8 mouse cellular contexts compared by ENCODE assay signal in genomic region chr13:34076561-34077491, GRCm38 (mm10). TPM values are rescaled to one million over a fixed set of nuclear protein-coding genes. Genes with fewer than 3 reads are reported as not detected.
DNase-seq lines count a peak whose midpoint lies in the region; ATAC-seq and TF ChIP-seq lines count a peak whose summit lies in the region.

No protein-coding gene starts in this region.

- DNase-seq in CH12.LX (ENCODE audit: extremely low read depth) (no peak), MN1 (ENCODE audit: low spot score) (peak; percentile 78)
- peak; percentile 56 for DNase-seq in embryo, embryonic 10.5 days (ENCODE audit: low spot score)
- no peak for DNase-seq in heart, embryonic 10.5 days (ENCODE audit: low spot score)
- peak; percentile 32 to 49 for DNase-seq in kidney, postnatal 4 days
- DNase-seq in gastrocnemius, adult 8-10 months (ENCODE audit: low spot score in 2 of 2), result no peak

- dilution Hi-C loops in CH12.LX (cut with MboI; ENCODE audit: extremely low pct_ligation_motif_present, extremely low pct_unique_long_range_greater_than_20kb, low sequenced_read_pairs), result no loop called here

- H3K4me1 ChIP-seq in CH12.LX (ENCODE audit: control insufficient read depth in 1 of 2, insufficient read depth in 2 of 2), result peaks cover 8 to 20% of the 10 kb centered on the region in 2 experiments
- H3K4me1 ChIP-seq in heart, embryonic 10.5 days, result peaks cover 17% of the 10 kb centered on the region
- peaks cover 16% of the 10 kb centered on the region for H3K4me1 ChIP-seq in lung, embryonic 15.5 days
- peaks cover 16% of the 10 kb centered on the region for H3K4me1 ChIP-seq in olfactory bulb, adult 2 months (ENCODE audit: control insufficient read depth, insufficient read depth, low read length)

- TF ChIP-seq EP300 in CH12.LX (IDR thresholded peaks at IDR 0.05; ENCODE audit: low read length), result no peak

- peak overlapping the region; percentile 75 for H3K9ac ChIP-seq in CH12.LX (ENCODE audit: insufficient read depth, low read depth)
- peak overlapping the region; percentile 64; the same call in 1 of the 2 replicates for H3K9ac ChIP-seq in lung, embryonic 15.5 days

- no peak overlapping the region for H3K27ac ChIP-seq in CH12.LX (ENCODE audit: insufficient read depth, low read depth)
- H3K27ac ChIP-seq in heart, embryonic 10.5 days, result 0 out of 2 replicates have a peak overlapping the region, but pooled peaks have one; percentile 4
- peak overlapping the region; percentile 37; the same call in 1 of the 2 replicates for H3K27ac ChIP-seq in lung, embryonic 15.5 days
- peak overlapping the region; percentile 74 for H3K27ac ChIP-seq in olfactory bulb, adult 2 months (ENCODE audit: insufficient read depth, low read depth, low read length)

- TF ChIP-seq CTCF in CH12.LX (conservative IDR thresholded peaks at IDR 0.05 in 1 of 2, IDR thresholded peaks at IDR 0.05 in 1 of 2; ENCODE audit: low read depth in 2 of 2, low read length in 2 of 2), result no peak
- no peak for TF ChIP-seq CTCF in olfactory bulb, adult 2 months (IDR thresholded peaks at IDR 0.05; ENCODE audit: insufficient read depth, low read depth, low read length)

- peak overlapping the region; percentile 86 for H3K4me2 ChIP-seq in CH12.LX (ENCODE audit: insufficient read depth, low read depth, poor library complexity, severe bottlenecking)
- H3K4me2 ChIP-seq in lung, embryonic 15.5 days, result peak overlapping the region; percentile 88

- 55% methylated on average over 20 of the region's 20 CpGs for WGBS in heart, embryonic 10.5 days
- WGBS in lung, embryonic 15.5 days, result 34% methylated on average over 20 of the region's 20 CpGs
- 10% methylated on average over 20 of the region's 20 CpGs for WGBS in olfactory bulb, adult 2 months

- no peaks in the 10 kb centered on the region for H3K79me2 ChIP-seq in CH12.LX (replicated peaks; ENCODE audit: control insufficient read depth, extremely low read depth, insufficient read depth, poor library complexity, severe bottlenecking)

- TF ChIP-seq POLR2A in CH12.LX (IDR thresholded peaks at IDR 0.05; ENCODE audit: low read depth, low read length), result no peak
- no peak for TF ChIP-seq POLR2A in olfactory bulb, adult 2 months (IDR thresholded peaks at IDR 0.05; ENCODE audit: insufficient read depth, low read depth, low read length)

- H3K27me3 ChIP-seq in CH12.LX (replicated peaks), result peaks cover 2% of the 10 kb centered on the region
- H3K27me3 ChIP-seq in heart, embryonic 10.5 days (ENCODE audit: insufficient read depth, poor library complexity, severe bottlenecking), result peaks cover 16% of the 10 kb centered on the region; the same call in 1 of the 2 replicates
- H3K27me3 ChIP-seq in lung, embryonic 15.5 days, result no peaks in the 10 kb centered on the region

- no peak for TF ChIP-seq RAD21 in CH12.LX (IDR thresholded peaks at IDR 0.05; ENCODE audit: low read depth, low read length)

- peak; percentile 48; the same call in 1 of the 2 replicates for ATAC-seq in lung, embryonic 15.5 days (ENCODE audit: borderline replicate concordance, extremely low read depth, low FRiP score, low TSS enrichment)

- H3K4me3 ChIP-seq in CH12.LX (replicated peaks in 1 of 3; ENCODE audit: low read depth in 2 of 3, low read length in 2 of 3, poor library complexity in 1 of 3), result peak overlapping the region in 2 of 3 experiments; percentile 15 to 47
- peak overlapping the region; percentile 81 for H3K4me3 ChIP-seq in heart, embryonic 10.5 days
- H3K4me3 ChIP-seq in lung, embryonic 15.5 days, result peak overlapping the region; percentile 67
- peak overlapping the region; percentile 57 for H3K4me3 ChIP-seq in olfactory bulb, adult 2 months (ENCODE audit: insufficient read depth, low read depth, low read length)

- no peaks in the 10 kb centered on the region for H3K9me3 ChIP-seq in CH12.LX (replicated peaks; ENCODE audit: low read length)
- H3K9me3 ChIP-seq in heart, embryonic 10.5 days, result no peaks in the 10 kb centered on the region
- H3K9me3 ChIP-seq in lung, embryonic 15.5 days, result no peaks in the 10 kb centered on the region

- in situ Hi-C loops in CH12.LX (cut with MboI; ENCODE audit: low pct_ligation_motif_present, low pct_unique_long_range_greater_than_20kb, low sequenced_read_pairs), result no loop called here

- H3K36me3 ChIP-seq in CH12.LX (replicated peaks in 1 of 2; ENCODE audit: control insufficient read depth in 1 of 2, insufficient read depth in 1 of 2, low read length in 1 of 2), result peaks cover 9 to 12% of the 10 kb centered on the region in 2 experiments
- H3K36me3 ChIP-seq in heart, embryonic 10.5 days, result peaks cover 7% of the 10 kb centered on the region; the same call in 1 of the 2 replicates
- H3K36me3 ChIP-seq in lung, embryonic 15.5 days, result 0 out of 2 replicates have a peak, but pooled peaks cover 4% of the 10 kb centered on the region

TF ChIP-seq in CH12.LX, 34 proteins besides CTCF, POLR2A, EP300 and RAD21:
- TF ChIP-seq ZMIZ1 (IDR thresholded peaks at IDR 0.05; ENCODE audit: low read depth, low read length) (no peak), MAX (IDR thresholded peaks at IDR 0.05; ENCODE audit: low read length) (no peak), ETS1 (conservative IDR thresholded peaks at IDR 0.05; ENCODE audit: low read depth, low read length) (no peak), BHLHE40 (IDR thresholded peaks at IDR 0.05; ENCODE audit: low read depth, low read length) (no peak), SMC3 (IDR thresholded peaks at IDR 0.05; ENCODE audit: low read depth, low read length) (no peak), NRF1 (IDR thresholded peaks at IDR 0.05; ENCODE audit: low read depth, low read length) (no peak), KAT2A (IDR thresholded peaks at IDR 0.05; ENCODE audit: insufficient replicate concordance, low read length) (no peak), TCF12 (IDR thresholded peaks at IDR 0.05; ENCODE audit: low read depth, low read length) (no peak), E2F4 (IDR thresholded peaks at IDR 0.05; ENCODE audit: insufficient replicate concordance, low read depth, low read length) (no peak), JUN (IDR thresholded peaks at IDR 0.05; ENCODE audit: insufficient read depth, low read depth, low read length) (no peak), PAX5 (IDR thresholded peaks at IDR 0.05; ENCODE audit: low read length) (no peak), ZC3H11A (IDR thresholded peaks at IDR 0.05; ENCODE audit: low read depth, low read length) (no peak), MYC (IDR thresholded peaks at IDR 0.05; ENCODE audit: low read depth, low read length) (no peak), IRF4 (IDR thresholded peaks at IDR 0.05; ENCODE audit: low read depth, low read length) (no peak), MEF2A (IDR thresholded peaks at IDR 0.05; ENCODE audit: borderline replicate concordance, low read depth, low read length) (no peak), UBTF (IDR thresholded peaks at IDR 0.05; ENCODE audit: low read depth, low read length) (no peak), NELFE (IDR thresholded peaks at IDR 0.05; ENCODE audit: low read depth, low read length) (no peak), ZNF384 (IDR thresholded peaks at IDR 0.05; ENCODE audit: low read depth, low read length) (no peak)

RNA-seq across cellular contexts. Expression of gene Tubb2a, which starts 1.0 kb away (rescaled TPM):
- total RNA-seq in CH12.LX (2012; rRNA removed) (37.3 and 43.0 TPM in 2 replicates), CH12.LX (2014; rRNA removed) (16.7 and 17.6 TPM in 2 replicates)
- polyA plus RNA-seq in CH12.LX (2012; ENCODE audit: insufficient read length, low read depth), result 26.1 and 26.7 TPM in 2 replicates
- polyA plus RNA-seq in heart, embryonic 10.5 days (2016; fragmentation: Nextera tagmentation; extraction: Ambion mirVana), result 99.4 and 115 TPM in 2 replicates
- polyA plus RNA-seq in lung, embryonic 15.5 days (2015; fragmentation: Nextera tagmentation; extraction: Ambion mirVana), result 180 and 197 TPM in 2 replicates
- not detected in 2 replicates for polyA plus RNA-seq in olfactory bulb, adult 2 months (2012; ENCODE audit: insufficient read depth, insufficient read length, low replicate concordance, missing spikeins)
- total RNA-seq in gastrocnemius, adult 8-10 months (2022), result 1 to 10 TPM; 3.9 to 8.6 (median 5.4) TPM

RNA-seq across cellular contexts. Expression of gene Bphl, which starts 39.4 kb away (rescaled TPM):
- total RNA-seq in CH12.LX (2012; rRNA removed) (21.6 and 35.3 TPM in 2 replicates), CH12.LX (2014; rRNA removed) (40.9 and 41.3 TPM in 2 replicates)
- polyA plus RNA-seq in CH12.LX (2012; ENCODE audit: insufficient read length, low read depth), result 18.1 and 20.1 TPM in 2 replicates
- 41.5 and 45.1 TPM in 2 replicates for polyA plus RNA-seq in heart, embryonic 10.5 days (2016; fragmentation: Nextera tagmentation; extraction: Ambion mirVana)
- polyA plus RNA-seq in lung, embryonic 15.5 days (2015; fragmentation: Nextera tagmentation; extraction: Ambion mirVana), result 57.3 and 59.0 TPM in 2 replicates
- polyA plus RNA-seq in olfactory bulb, adult 2 months (2012; ENCODE audit: insufficient read depth, insufficient read length, low replicate concordance, missing spikeins), result not detected in 2 replicates
- total RNA-seq in gastrocnemius, adult 8-10 months (2022), result 10 to 100 TPM; 25.7 to 38.7 (median 28.8) TPM

RNA-seq across cellular contexts. Expression of gene Tubb2b, which starts 53.4 kb away (rescaled TPM):
- total RNA-seq in CH12.LX (2012; rRNA removed), result 22.6 and 33.6 TPM in 2 replicates
- 34.8 and 38.4 TPM in 2 replicates for total RNA-seq in CH12.LX (2014; rRNA removed)
- 46.2 and 49.8 TPM in 2 replicates for polyA plus RNA-seq in CH12.LX (2012; ENCODE audit: insufficient read length, low read depth)
- polyA plus RNA-seq in heart, embryonic 10.5 days (2016; fragmentation: Nextera tagmentation; extraction: Ambion mirVana), result 18.8 and 30.7 TPM in 2 replicates
- 18.0 and 19.7 TPM in 2 replicates for polyA plus RNA-seq in lung, embryonic 15.5 days (2015; fragmentation: Nextera tagmentation; extraction: Ambion mirVana)
- not detected in 2 replicates for polyA plus RNA-seq in olfactory bulb, adult 2 months (2012; ENCODE audit: insufficient read depth, insufficient read length, low replicate concordance, missing spikeins)
- total RNA-seq in gastrocnemius, adult 8-10 months (2022), result 1 to 10 TPM in 2 of 4 experiments, under 1 TPM in 2; 0.63 to 1.8 (median 1.3) TPM

Comparison
In these comparisons a context has a peak if more than half of its experiments do, and no peak if none do; other contexts are left out.
1. DNase-seq: peak in MN1 (single experiment), embryo, embryonic 10.5 days (single experiment) and kidney, postnatal 4 days (2 of 2); none in CH12.LX (single experiment), heart, embryonic 10.5 days (single experiment) and gastrocnemius, adult 8-10 months (0 of 2).
2. H3K4me3 ChIP-seq: peak in every context shown above with its lines; median percentile 81 in heart, embryonic 10.5 days; 67 in lung, embryonic 15.5 days; 57 in olfactory bulb, adult 2 months; 31 in CH12.LX.